Mouse (Mus musculus): ENCODE results near the gene Ccdc96. TPM values are rescaled to one million over a fixed set of nuclear protein-coding genes. Genes with fewer than 3 reads are reported as not detected.

The Ccdc96 gene
- polyA plus RNA-seq, 1 experiment from 2014 or later, result 0.74 TPM

GRCm38 (mm10) chr5:36471206-36471605 is 13.2 kb upstream of the Ccdc96 start:
- Histone ChIP-seq H3K36me3 (ENCODE audit: insufficient read depth, low read length) (peaks cover 47% of the 10 kb centered on the region), H3K4me1 (replicated peaks; ENCODE audit: insufficient read depth, low read length) (peaks cover 1% of the 10 kb centered on the region; the same call in 1 of the 2 replicates), H3K9me3 (replicated peaks; ENCODE audit: low read length) (no peaks in the 10 kb centered on the region), H3K4me2 (ENCODE audit: low read length) (no peak overlapping the region), H3K27me3 (ENCODE audit: insufficient read depth, low read length) (no peaks in the 10 kb centered on the region), H3K27ac (0 out of 2 replicates have a peak overlapping the region, but pooled peaks have one; percentile 2), H3K4me3 (replicated peaks; ENCODE audit: low read depth, low read length) (no peak overlapping the region), H3K9ac (ENCODE audit: low read depth, low read length) (no peak overlapping the region)
- no peak for DNase-seq (ENCODE audit: low spot score)
- WGBS, result 83% methylated on average over 8 of the region's 8 CpGs
- peak; percentile 49; the same call in 1 of the 2 replicates for ATAC-seq (replicated peaks; ENCODE audit: low FRiP score, low read depth)
- TF ChIP-seq CTCF (IDR thresholded peaks at IDR 0.05; ENCODE audit: low read depth), result no peak

GRCm38 (mm10) chr5:36472876-36473655 is 11.3 kb upstream of the Ccdc96 start:
- Histone ChIP-seq H3K4me1 (replicated peaks; ENCODE audit: insufficient read depth, low read length) (no peaks in the 10 kb centered on the region), H3K36me3 (ENCODE audit: insufficient read depth, low read length) (peaks cover 45% of the 10 kb centered on the region), H3K4me3 (replicated peaks; ENCODE audit: low read depth, low read length) (no peak overlapping the region), H3K27me3 (ENCODE audit: insufficient read depth, low read length) (no peaks in the 10 kb centered on the region), H3K4me2 (ENCODE audit: low read length) (no peak overlapping the region), H3K9ac (ENCODE audit: low read depth, low read length) (no peak overlapping the region), H3K9me3 (replicated peaks; ENCODE audit: low read length) (no peaks in the 10 kb centered on the region), H3K27ac (no peak overlapping the region)
- ATAC-seq (replicated peaks; ENCODE audit: low FRiP score, low read depth) (no peak), DNase-seq (ENCODE audit: low spot score) (no peak)
- TF ChIP-seq CTCF (IDR thresholded peaks at IDR 0.05; ENCODE audit: low read depth), result no peak
- 90% methylated on average over 4 of the region's 4 CpGs for WGBS

- Histone ChIP-seq H3K4me1 (replicated peaks; ENCODE audit: insufficient read depth, low read length) (no peaks in the 10 kb centered on the region), H3K27me3 (ENCODE audit: insufficient read depth, low read length) (no peaks in the 10 kb centered on the region), H3K9me3 (replicated peaks; ENCODE audit: low read length) (no peaks in the 10 kb centered on the region), H3K4me3 (replicated peaks; ENCODE audit: low read depth, low read length) (no peak overlapping the region), H3K4me2 (ENCODE audit: low read length) (no peak overlapping the region), H3K36me3 (ENCODE audit: insufficient read depth, low read length) (peaks cover 45% of the 10 kb centered on the region), H3K27ac (no peak overlapping the region), H3K9ac (ENCODE audit: low read depth, low read length) (no peak overlapping the region)
- no peak for ATAC-seq (replicated peaks; ENCODE audit: low FRiP score, low read depth)
- peak; percentile 69 for DNase-seq (ENCODE audit: low spot score)
- WGBS, result 90% methylated on average over 5 of the region's 5 CpGs
- peak; percentile 82 for TF ChIP-seq CTCF (IDR thresholded peaks at IDR 0.05; ENCODE audit: low read depth)
Observed at GRCm38 (mm10) chr5:36474283-36474682, 10.1 kb upstream of the Ccdc96 start.

GRCm38 (mm10) chr5:36477486-36477885 is 6.9 kb upstream of the Ccdc96 start:
- no peaks in the 10 kb centered on the region for H3K9me3 ChIP-seq (replicated peaks; ENCODE audit: low read length)
- WGBS, result 90% methylated on average over 3 of the region's 3 CpGs
- H3K4me1 ChIP-seq (replicated peaks; ENCODE audit: insufficient read depth, low read length), result peaks cover 4% of the 10 kb centered on the region; the same call in 1 of the 2 replicates
- ATAC-seq (replicated peaks; ENCODE audit: low FRiP score, low read depth) (no peak), DNase-seq (ENCODE audit: low spot score) (no peak)
- H3K4me2 ChIP-seq (ENCODE audit: low read length), result no peak overlapping the region
- no peak overlapping the region for H3K9ac ChIP-seq (ENCODE audit: low read depth, low read length)
- H3K27ac ChIP-seq, result no peak overlapping the region
- H3K27me3 ChIP-seq (ENCODE audit: insufficient read depth, low read length), result no peaks in the 10 kb centered on the region
- no peak for TF ChIP-seq CTCF (IDR thresholded peaks at IDR 0.05; ENCODE audit: low read depth)
- H3K4me3 ChIP-seq (replicated peaks; ENCODE audit: low read depth, low read length), result no peak overlapping the region
- peaks cover 14% of the 10 kb centered on the region for H3K36me3 ChIP-seq (ENCODE audit: insufficient read depth, low read length)

- H3K4me2 ChIP-seq (ENCODE audit: low read length), result no peak overlapping the region
- 84% methylated on average over 6 of the region's 6 CpGs for WGBS
- H3K27me3 ChIP-seq (ENCODE audit: insufficient read depth, low read length), result no peaks in the 10 kb centered on the region
- H3K9ac ChIP-seq (ENCODE audit: low read depth, low read length), result no peak overlapping the region
- H3K9me3 ChIP-seq (replicated peaks; ENCODE audit: low read length), result no peaks in the 10 kb centered on the region
- H3K36me3 ChIP-seq (ENCODE audit: insufficient read depth, low read length), result peaks cover 8% of the 10 kb centered on the region; the same call in 1 of the 2 replicates
- H3K4me3 ChIP-seq (replicated peaks; ENCODE audit: low read depth, low read length), result no peak overlapping the region
- H3K4me1 ChIP-seq (replicated peaks; ENCODE audit: insufficient read depth, low read length), result peaks cover 13% of the 10 kb centered on the region; the same call in 1 of the 2 replicates
- TF ChIP-seq CTCF (IDR thresholded peaks at IDR 0.05; ENCODE audit: low read depth), result no peak
- H3K27ac ChIP-seq, result no peak overlapping the region
- ATAC-seq (replicated peaks; ENCODE audit: low FRiP score, low read depth), result no peak
- DNase-seq (ENCODE audit: low spot score), result no peak
Observed at GRCm38 (mm10) chr5:36478540-36479420, 5.6 kb upstream of the Ccdc96 start.

GRCm38 (mm10) chr5:36479735-36480134 is 4.7 kb upstream of the Ccdc96 start:
- Histone ChIP-seq H3K4me2 (ENCODE audit: low read length) (no peak overlapping the region), H3K27me3 (ENCODE audit: insufficient read depth, low read length) (no peaks in the 10 kb centered on the region), H3K4me1 (replicated peaks; ENCODE audit: insufficient read depth, low read length) (peaks cover 14% of the 10 kb centered on the region), H3K36me3 (ENCODE audit: insufficient read depth, low read length) (peaks cover 4% of the 10 kb centered on the region; the same call in 1 of the 2 replicates), H3K27ac (no peak overlapping the region), H3K4me3 (replicated peaks; ENCODE audit: low read depth, low read length) (no peak overlapping the region), H3K9me3 (replicated peaks; ENCODE audit: low read length) (no peaks in the 10 kb centered on the region), H3K9ac (ENCODE audit: low read depth, low read length) (no peak overlapping the region)
- DNase-seq (ENCODE audit: low spot score) (no peak), ATAC-seq (replicated peaks; ENCODE audit: low FRiP score, low read depth) (no peak)
- 73% methylated on average over 2 of the region's 2 CpGs for WGBS
- TF ChIP-seq CTCF (IDR thresholded peaks at IDR 0.05; ENCODE audit: low read depth), result no peak

All from kidney, postnatal 0 days (tissue).